Mouse (Mus musculus): ENCODE measurements around the gene Taok3. TPM values are rescaled to one million over a fixed set of nuclear protein-coding genes. Genes with fewer than 3 reads are reported as not detected.

Taok3 gene
- polyA plus RNA-seq, 1 experiment: not detected

- Histone ChIP-seq H3K4me3 (ENCODE audit: insufficient read depth, low read depth, low read length) (no peak overlapping the region), H3K27ac (ENCODE audit: insufficient read depth, low read depth, low read length) (no peak overlapping the region), H3K4me1 (ENCODE audit: control insufficient read depth, insufficient read depth, low read length) (peaks cover 11% of the 10 kb centered on the region; the same call in 1 of the 2 replicates)
- WGBS: 72% methylated on average over 10 of the region's 10 CpGs
- no peak for TF ChIP-seq POLR2A (IDR thresholded peaks at IDR 0.05; ENCODE audit: insufficient read depth, low read depth, low read length)
- TF ChIP-seq CTCF (IDR thresholded peaks at IDR 0.05; ENCODE audit: insufficient read depth, low read depth, low read length): no peak
These were observed 40.6 kb downstream of the Taok3 start for GRCm38 (mm10) chr5:117160499-117160898.

- no peak overlapping the region for H3K27ac ChIP-seq (ENCODE audit: insufficient read depth, low read depth, low read length)
These were observed 43.9 kb downstream of the Taok3 start for GRCm38 (mm10) chr5:117163790-117164189.

GRCm38 (mm10) chr5:117164516-117164915 is 44.6 kb downstream of the Taok3 start:
- Histone ChIP-seq H3K27ac (ENCODE audit: insufficient read depth, low read depth, low read length) (no peak overlapping the region), H3K4me3 (ENCODE audit: insufficient read depth, low read depth, low read length) (no peak overlapping the region), H3K4me1 (ENCODE audit: control insufficient read depth, insufficient read depth, low read length) (peaks cover 5% of the 10 kb centered on the region; the same call in 1 of the 2 replicates)
- WGBS: 89% methylated on average over 5 of the region's 5 CpGs
- TF ChIP-seq CTCF (IDR thresholded peaks at IDR 0.05; ENCODE audit: insufficient read depth, low read depth, low read length): no peak
- no peak for TF ChIP-seq POLR2A (IDR thresholded peaks at IDR 0.05; ENCODE audit: insufficient read depth, low read depth, low read length)

More at GRCm38 (mm10) chr5:117163790-117164189, 43.9 kb downstream of the Taok3 start:
- WGBS: 96% methylated on average over 13 of the region's 13 CpGs
- TF ChIP-seq CTCF (IDR thresholded peaks at IDR 0.05; ENCODE audit: insufficient read depth, low read depth, low read length): no peak
- TF ChIP-seq POLR2A (IDR thresholded peaks at IDR 0.05; ENCODE audit: insufficient read depth, low read depth, low read length): no peak
- H3K4me3 ChIP-seq (ENCODE audit: insufficient read depth, low read depth, low read length): no peak overlapping the region
- H3K4me1 ChIP-seq (ENCODE audit: control insufficient read depth, insufficient read depth, low read length): peaks cover 7% of the 10 kb centered on the region; the same call in 1 of the 2 replicates

- Histone ChIP-seq H3K27ac (ENCODE audit: insufficient read depth, low read depth, low read length) (no peak overlapping the region), H3K4me3 (ENCODE audit: insufficient read depth, low read depth, low read length) (no peak overlapping the region), H3K4me1 (ENCODE audit: control insufficient read depth, insufficient read depth, low read length) (0 out of 2 replicates have a peak, but pooled peaks cover 3% of the 10 kb centered on the region)
- TF ChIP-seq CTCF (IDR thresholded peaks at IDR 0.05; ENCODE audit: insufficient read depth, low read depth, low read length) (no peak), POLR2A (IDR thresholded peaks at IDR 0.05; ENCODE audit: insufficient read depth, low read depth, low read length) (no peak)
- WGBS: 75% methylated on average over 2 of the region's 2 CpGs
These were observed 45.0 kb downstream of the Taok3 start for GRCm38 (mm10) chr5:117164923-117165322.

GRCm38 (mm10) chr5:117165946-117166345 is 46.0 kb downstream of the Taok3 start:
- WGBS: 92% methylated on average over 2 of the region's 2 CpGs
- no peaks in the 10 kb centered on the region for H3K4me1 ChIP-seq (ENCODE audit: control insufficient read depth, insufficient read depth, low read length)
- TF ChIP-seq CTCF (IDR thresholded peaks at IDR 0.05; ENCODE audit: insufficient read depth, low read depth, low read length) (no peak), POLR2A (IDR thresholded peaks at IDR 0.05; ENCODE audit: insufficient read depth, low read depth, low read length) (no peak)

GRCm38 (mm10) chr5:117166811-117167365 is 47.0 kb downstream of the Taok3 start:
- TF ChIP-seq CTCF (IDR thresholded peaks at IDR 0.05; ENCODE audit: insufficient read depth, low read depth, low read length): no peak
- TF ChIP-seq POLR2A (IDR thresholded peaks at IDR 0.05; ENCODE audit: insufficient read depth, low read depth, low read length): no peak
- Histone ChIP-seq H3K27ac (ENCODE audit: insufficient read depth, low read depth, low read length) (no peak overlapping the region), H3K4me1 (ENCODE audit: control insufficient read depth, insufficient read depth, low read length) (no peaks in the 10 kb centered on the region), H3K4me3 (ENCODE audit: insufficient read depth, low read depth, low read length) (no peak overlapping the region)
- 91% methylated on average over 11 of the region's 11 CpGs for WGBS

More at GRCm38 (mm10) chr5:117165946-117166345, 46.0 kb downstream of the Taok3 start:
- Histone ChIP-seq H3K4me3 (ENCODE audit: insufficient read depth, low read depth, low read length) (no peak overlapping the region), H3K27ac (ENCODE audit: insufficient read depth, low read depth, low read length) (no peak overlapping the region)

- H3K4me1 ChIP-seq (ENCODE audit: control insufficient read depth, insufficient read depth, low read length): no peaks in the 10 kb centered on the region
- WGBS: 71% methylated on average over 14 of the region's 14 CpGs
- no peak overlapping the region for H3K27ac ChIP-seq (ENCODE audit: insufficient read depth, low read depth, low read length)
- no peak overlapping the region for H3K4me3 ChIP-seq (ENCODE audit: insufficient read depth, low read depth, low read length)
- TF ChIP-seq POLR2A (IDR thresholded peaks at IDR 0.05; ENCODE audit: insufficient read depth, low read depth, low read length): no peak
- TF ChIP-seq CTCF (IDR thresholded peaks at IDR 0.05; ENCODE audit: insufficient read depth, low read depth, low read length): no peak
These were observed 48.6 kb downstream of the Taok3 start for GRCm38 (mm10) chr5:117168351-117169100.

- H3K27ac ChIP-seq (ENCODE audit: insufficient read depth, low read depth, low read length): no peak overlapping the region
- WGBS: 93% methylated on average over 7 of the region's 7 CpGs
These were observed 54.1 kb downstream of the Taok3 start for GRCm38 (mm10) chr5:117174057-117174456.

GRCm38 (mm10) chr5:117175896-117176295 is 56.0 kb downstream of the Taok3 start:
- WGBS: 39% methylated on average over 8 of the region's 8 CpGs
- Histone ChIP-seq H3K4me3 (ENCODE audit: insufficient read depth, low read depth, low read length) (no peak overlapping the region), H3K27ac (ENCODE audit: insufficient read depth, low read depth, low read length) (no peak overlapping the region), H3K4me1 (ENCODE audit: control insufficient read depth, insufficient read depth, low read length) (peaks cover 3% of the 10 kb centered on the region)
- TF ChIP-seq POLR2A (IDR thresholded peaks at IDR 0.05; ENCODE audit: insufficient read depth, low read depth, low read length) (no peak), CTCF (IDR thresholded peaks at IDR 0.05; ENCODE audit: insufficient read depth, low read depth, low read length) (no peak)

More at GRCm38 (mm10) chr5:117174057-117174456, 54.1 kb downstream of the Taok3 start:
- TF ChIP-seq CTCF (IDR thresholded peaks at IDR 0.05; ENCODE audit: insufficient read depth, low read depth, low read length) (no peak), POLR2A (IDR thresholded peaks at IDR 0.05; ENCODE audit: insufficient read depth, low read depth, low read length) (no peak)
- no peak overlapping the region for H3K4me3 ChIP-seq (ENCODE audit: insufficient read depth, low read depth, low read length)
- H3K4me1 ChIP-seq (ENCODE audit: control insufficient read depth, insufficient read depth, low read length): peaks cover 3% of the 10 kb centered on the region

All from olfactory bulb, adult 2 months (tissue).